Mouse (Mus musculus) natural killer cell, adult 2 months (primary cell): ENCODE data around the gene Stk31.
"Not testable (repeated sequence)": the region's sequence is repeated elsewhere in the genome, so short reads cannot be mapped to it uniquely, and the experiment has no call there.

ENCODE experiments used
- DNase-seq, 2 experiments: peaks; one replicate each; pipeline ENCODE4 v3.0.0; 2022; ENCODE audit warnings: low spot score in 2 of 2

Gene Stk31

GRCm38 (mm10) chr6:49395316-49395715 is at the start of gene Stk31:
Gene Stk31, plus strand, starts transcription at chr6:49395604.
- no peak for DNase-seq

- no peak for DNase-seq
Measured at GRCm38 (mm10) chr6:49349826-49350225, 45.6 kb upstream of the Stk31 start.

DNA sequence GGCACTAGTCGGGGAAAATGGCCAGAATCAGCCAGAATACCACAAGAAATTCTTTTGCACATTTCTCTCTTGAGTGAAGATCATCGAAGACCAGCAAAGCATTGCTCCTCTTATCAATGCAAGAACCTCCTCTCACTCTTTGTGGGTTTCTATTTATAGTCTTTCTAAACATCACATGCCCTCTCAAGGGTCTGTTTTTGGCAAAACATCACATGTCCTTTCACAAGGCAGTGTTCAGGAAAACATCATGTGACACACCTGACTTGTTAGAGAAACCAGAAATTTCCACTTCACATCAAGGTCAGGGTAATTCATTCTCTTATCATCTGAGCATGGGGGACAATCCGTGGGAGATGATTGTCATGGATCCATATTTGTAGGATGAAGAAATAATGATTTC is 40.8 kb upstream of the Stk31 start:
- no peak for DNase-seq

DNA sequence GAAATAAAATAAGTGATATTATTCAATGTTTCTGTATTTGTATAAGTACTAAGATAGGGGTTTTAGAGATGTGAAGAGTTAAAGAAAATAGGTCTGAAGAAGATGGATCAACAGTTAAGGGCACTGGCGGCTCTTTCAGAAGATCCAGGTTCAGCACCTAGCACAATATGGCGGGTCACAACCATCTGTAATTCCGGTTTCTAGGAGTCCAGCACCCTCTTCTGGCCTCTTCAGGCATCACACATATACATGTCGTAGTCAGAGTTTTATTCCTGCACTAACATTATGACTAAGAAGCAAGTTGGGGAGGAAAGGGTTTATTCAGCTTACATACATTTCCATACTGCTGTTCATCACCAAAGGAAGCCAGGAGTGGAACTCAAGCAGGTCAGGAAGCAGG is 40.2 kb upstream of the Stk31 start:
- DNase-seq = no peak

- no peak for DNase-seq
Measured at GRCm38 (mm10) chr6:49360420-49360819, 35.0 kb upstream of the Stk31 start.

GRCm38 (mm10) chr6:49367159-49368054 is 28.0 kb upstream of the Stk31 start, which contains the start of gene Fam221a:
Gene Fam221a, plus strand, starts transcription at chr6:49367739.
- DNase-seq = peak; percentile 80 to 86

GRCm38 (mm10) chr6:49368212-49368611 is 27.2 kb upstream of the Stk31 start:
- no peak for DNase-seq

DNA sequence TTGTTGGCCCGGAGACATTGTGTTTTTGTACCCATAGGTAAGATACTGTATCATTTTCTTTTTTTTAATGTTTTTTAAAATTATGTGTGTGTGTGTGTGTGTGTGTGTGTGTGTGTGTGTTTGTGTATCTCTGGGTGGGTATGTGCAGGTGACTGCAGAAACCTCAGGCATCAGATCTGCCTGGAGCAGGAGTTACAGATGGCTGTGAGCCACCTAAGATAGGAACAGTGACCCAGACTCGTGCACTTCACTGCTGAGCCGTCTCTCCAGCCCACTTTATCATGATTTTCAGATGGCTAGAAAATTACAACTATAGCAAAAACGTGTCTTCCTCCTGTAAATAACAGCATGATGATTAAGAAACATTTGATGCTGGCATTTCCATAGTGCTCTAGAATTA is 22.7 kb upstream of the Stk31 start:
- DNase-seq = no peak

- DNase-seq = no peak
Measured at GRCm38 (mm10) chr6:49373943-49374342, 21.5 kb upstream of the Stk31 start.

DNA sequence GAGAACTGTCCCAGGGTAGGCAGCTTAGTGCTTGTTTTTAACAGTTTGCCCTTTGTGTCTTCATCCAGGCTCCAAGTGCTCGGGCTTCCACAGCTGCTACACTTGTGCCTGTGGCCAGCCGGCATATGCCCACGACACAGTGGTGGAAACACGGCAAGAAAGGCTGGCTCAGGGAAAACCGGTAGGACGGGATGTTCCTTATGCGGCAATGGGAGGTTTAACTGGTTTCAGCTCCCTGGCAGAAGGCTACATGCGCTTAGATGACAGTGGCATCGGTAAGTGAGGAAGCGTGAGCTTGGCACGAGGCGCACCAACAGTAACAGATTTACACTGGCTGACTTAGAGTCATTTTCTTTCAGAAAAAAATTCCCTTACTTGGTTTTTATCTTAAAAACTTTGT is 17.1 kb upstream of the Stk31 start:
- DNase-seq = no peak

DNA sequence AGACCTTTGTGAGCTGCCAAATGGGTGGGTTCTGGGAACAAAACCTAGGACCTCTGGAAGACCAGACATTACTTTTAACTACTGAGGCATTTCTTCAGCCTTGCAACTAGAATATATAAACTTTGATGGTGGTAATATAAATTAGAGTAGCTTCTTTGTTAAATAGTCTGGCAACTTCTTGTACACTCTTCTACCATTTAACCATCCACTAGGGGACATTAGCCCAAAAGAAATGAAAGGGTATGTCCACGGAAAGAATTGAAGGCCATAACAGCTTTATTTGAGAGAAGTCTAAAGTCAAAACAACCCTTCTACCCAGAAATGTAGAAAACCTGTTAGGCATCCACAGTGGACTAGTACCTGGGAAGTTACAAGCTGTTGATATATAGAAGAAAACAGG is 1.1 kb upstream of the Stk31 start:
- no peak for DNase-seq

DNA sequence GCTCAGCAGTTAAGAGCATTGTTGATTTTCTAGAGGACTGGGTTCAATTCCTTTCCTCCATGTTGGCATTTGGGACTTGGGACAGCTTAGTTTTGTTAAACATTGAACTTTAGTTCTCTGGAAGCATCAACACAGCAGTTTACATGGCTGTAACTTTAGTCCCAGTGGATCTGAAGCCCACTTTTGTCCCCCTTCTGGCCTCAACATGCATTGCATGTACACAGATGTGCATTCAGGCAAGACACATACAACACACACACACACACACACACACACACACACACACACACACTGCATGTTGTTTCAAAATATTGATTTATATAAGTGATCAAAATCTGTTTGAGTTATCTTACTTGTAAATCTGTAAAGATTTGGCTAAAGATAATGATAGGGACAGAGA is 2.1 kb downstream of the Stk31 start:
- peak in 1 of 2 experiments; percentile 10 for DNase-seq

DNA sequence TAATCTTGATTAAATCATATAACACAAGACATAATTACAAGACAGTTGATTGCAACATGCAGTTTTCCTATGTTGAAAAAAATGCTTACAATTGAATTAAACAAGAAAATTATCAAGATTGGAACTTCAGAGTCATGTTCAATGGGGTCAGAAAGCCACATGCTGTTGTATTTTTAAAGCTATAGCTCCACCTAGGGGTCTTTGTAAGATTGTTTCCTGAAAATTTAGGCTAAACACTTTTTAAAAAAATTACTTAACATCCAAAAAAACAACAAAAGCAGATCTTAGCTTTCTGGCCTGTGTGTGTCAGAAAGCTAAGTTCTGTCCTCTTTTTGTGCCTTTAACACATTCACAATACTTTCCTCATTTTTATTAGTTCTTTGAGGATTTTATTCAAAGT is 3.0 kb downstream of the Stk31 start:
- no peak for DNase-seq

DNA sequence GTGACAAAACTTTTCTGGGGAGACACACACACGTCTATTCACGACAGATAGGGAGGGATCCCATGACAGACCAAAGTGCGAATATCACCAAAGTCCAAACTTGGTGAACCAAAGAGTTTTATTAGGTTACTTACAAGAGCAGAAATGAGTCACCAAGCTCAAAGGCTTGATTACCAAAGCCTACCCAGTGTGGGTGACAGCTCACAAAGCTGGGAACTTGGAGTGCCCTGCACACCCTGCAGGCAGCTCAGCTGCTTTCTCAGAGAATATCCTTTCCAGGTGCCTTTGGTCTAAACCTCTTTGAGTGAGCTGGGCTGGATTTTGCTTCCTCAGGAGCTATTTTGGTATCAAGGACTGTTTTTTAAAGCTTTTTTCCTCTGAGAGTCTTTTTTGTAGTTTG is 15.4 kb downstream of the Stk31 start:
- no peak for DNase-seq

DNA sequence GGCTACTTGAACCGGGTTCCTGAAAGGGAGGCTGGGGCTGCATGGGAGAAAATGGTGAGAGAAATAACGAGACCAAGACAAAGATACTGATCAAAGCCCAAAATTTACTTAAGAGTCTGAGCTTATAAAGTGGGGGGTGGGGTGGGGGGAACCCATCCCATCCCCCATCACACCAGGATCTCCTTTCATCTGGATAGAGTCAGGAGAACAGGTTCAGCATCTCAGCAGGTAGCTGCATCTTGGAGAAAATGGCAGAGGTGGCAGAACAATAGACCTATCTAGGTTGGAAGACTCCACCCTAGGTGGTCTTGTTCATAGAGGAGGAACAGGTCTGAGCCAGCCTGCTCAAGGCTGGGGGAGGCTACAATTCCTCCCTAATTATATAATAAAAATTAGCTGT is 17.6 kb downstream of the Stk31 start:
- DNase-seq = not testable (repeated sequence)

GRCm38 (mm10) chr6:49415971-49416370 is 20.6 kb downstream of the Stk31 start:
- no peak for DNase-seq

- no peak for DNase-seq
Measured at GRCm38 (mm10) chr6:49437306-49437705, 41.9 kb downstream of the Stk31 start.

DNA sequence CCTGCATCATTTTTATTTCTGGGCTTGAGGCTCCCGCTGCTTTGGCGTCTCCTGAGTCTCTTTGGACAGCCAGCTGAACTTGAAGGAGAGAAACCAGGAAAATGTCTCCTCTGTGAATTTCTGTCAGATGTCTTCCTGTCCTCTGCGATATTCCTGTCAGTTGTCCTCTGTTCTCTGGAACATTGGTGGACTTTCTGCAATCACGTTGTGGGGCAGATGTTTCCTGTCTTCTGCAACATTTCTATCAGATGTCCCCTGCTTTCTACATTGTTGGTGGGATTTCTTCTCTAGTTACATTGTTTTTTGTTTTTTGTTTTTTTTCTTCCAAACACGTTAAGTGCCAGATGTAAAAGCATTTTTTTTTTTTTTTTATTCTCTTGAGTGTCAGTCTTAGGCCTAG is 62.7 kb downstream of the Stk31 start:
- DNase-seq = no peak

DNA sequence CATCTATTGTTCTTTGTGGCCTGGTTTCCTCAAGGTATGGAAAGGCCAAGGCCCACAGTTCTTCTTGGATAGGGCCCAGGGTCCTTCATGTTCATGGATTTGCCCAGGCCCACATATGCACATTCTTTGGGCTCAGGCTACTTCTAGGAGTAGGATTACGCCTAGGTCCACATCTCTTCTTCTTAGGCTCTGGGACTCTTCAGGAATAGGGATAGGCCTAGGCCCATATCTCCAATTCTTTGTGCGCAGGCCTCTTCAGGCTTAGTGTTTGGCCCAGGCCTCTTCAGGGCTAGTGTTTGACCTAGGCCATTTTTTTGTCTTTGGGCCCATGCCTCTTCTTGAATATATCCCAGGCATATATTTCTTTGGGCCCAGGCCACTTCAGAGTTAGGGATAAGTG is 87.8 kb downstream of the Stk31 start:
- DNase-seq = no peak

- DNase-seq = no peak
Measured at GRCm38 (mm10) chr6:49491526-49491925, 96.1 kb downstream of the Stk31 start.

DNA sequence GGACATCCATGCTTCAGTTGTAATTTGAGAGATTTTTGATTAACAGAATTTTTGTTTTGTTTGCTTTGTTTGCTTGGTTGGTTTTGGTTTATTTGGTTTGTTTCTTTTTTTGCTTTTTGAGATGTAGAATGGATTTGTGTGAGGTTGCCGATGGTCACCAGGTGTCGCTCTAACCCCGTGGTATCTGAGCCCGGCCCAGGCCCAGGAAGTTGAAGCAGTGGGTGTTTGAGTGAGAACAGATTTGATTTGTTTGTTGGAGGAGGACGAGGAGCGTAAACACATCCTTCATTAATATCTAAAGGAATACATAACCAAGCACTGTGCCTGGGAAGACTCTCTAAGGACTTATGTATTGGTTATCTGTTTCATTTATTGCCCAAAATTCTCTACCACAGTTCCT is 123.6 kb downstream of the Stk31 start:
- DNase-seq = peak in 1 of 2 experiments; percentile 47
